Mouse (Mus musculus): Measurements from ENCODE around the gene Rnf157. TPM values are rescaled to one million over a fixed set of nuclear protein-coding genes. Genes with fewer than 3 reads are reported as not detected.

Gene Rnf157
- 3.0 and 3.6 TPM in 2 replicates for polyA plus RNA-seq (2012; rRNA removed)

GRCm38 (mm10) chr11:116412904-116413630 lies at the start of gene Rnf157:
Rnf157 (minus strand) TSS chr11:116413032.
- peak; percentile 79 for DNase-seq
- TF ChIP-seq CTCF (IDR thresholded peaks at IDR 0.05; ENCODE audit: insufficient read depth, low read length) (no peak), POLR2A (IDR thresholded peaks at IDR 0.05; ENCODE audit: borderline replicate concordance, extremely low read depth, low read depth, low read length) (no peak)

GRCm38 (mm10) chr11:116459786-116460185 lies 47.0 kb upstream of the Rnf157 start:
- DNase-seq: no peak
- H3K4me1 ChIP-seq (ENCODE audit: control insufficient read depth, insufficient read depth, low read length): no peaks in the 10 kb centered on the region
- WGBS: 62% methylated on average over 4 of the region's 4 CpGs
- H3K4me3 ChIP-seq (replicated peaks; ENCODE audit: extremely low read depth, low read depth, low read length): no peak overlapping the region
- no peak for TF ChIP-seq POLR2A (IDR thresholded peaks at IDR 0.05; ENCODE audit: borderline replicate concordance, extremely low read depth, low read depth, low read length)
- TF ChIP-seq CTCF (IDR thresholded peaks at IDR 0.05; ENCODE audit: insufficient read depth, low read length): no peak

More at GRCm38 (mm10) chr11:116412904-116413630, at the start of gene Rnf157:
- 2% methylated on average over 81 of the region's 82 CpGs for WGBS
- Histone ChIP-seq H3K4me1 (ENCODE audit: control insufficient read depth, insufficient read depth, low read length) (0 out of 2 replicates have a peak, but pooled peaks cover 3% of the 10 kb centered on the region), H3K4me3 (replicated peaks; ENCODE audit: extremely low read depth, low read depth, low read length) (peak within 1 kb of the TSS; percentile 74)

DNA sequence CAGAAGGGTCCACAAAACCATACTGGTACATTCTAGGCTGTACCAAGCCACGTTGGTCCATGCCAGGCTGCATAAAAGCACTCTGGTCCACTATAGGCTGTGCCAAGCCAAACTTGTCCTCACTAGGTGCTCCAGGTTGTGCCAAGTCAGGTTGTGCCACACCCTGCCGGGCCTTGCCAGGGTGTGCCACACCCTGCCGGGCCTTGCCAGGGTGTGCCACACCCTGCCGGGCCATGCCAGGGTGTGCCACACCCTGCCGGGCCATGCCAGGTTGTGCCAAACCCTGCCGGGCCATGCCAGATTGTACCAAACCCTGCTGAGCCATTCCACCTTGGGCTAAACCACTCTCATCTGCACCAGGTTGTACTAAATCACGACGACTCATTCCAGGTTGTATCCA lies 43.4 kb upstream of the Rnf157 start:
- no peak for TF ChIP-seq CTCF (IDR thresholded peaks at IDR 0.05; ENCODE audit: insufficient read depth, low read length)
- TF ChIP-seq POLR2A (IDR thresholded peaks at IDR 0.05; ENCODE audit: borderline replicate concordance, extremely low read depth, low read depth, low read length): no peak
- WGBS: 65% methylated on average over 8 of the region's 8 CpGs
- no peak for DNase-seq
- H3K4me3 ChIP-seq (replicated peaks; ENCODE audit: extremely low read depth, low read depth, low read length): no peak overlapping the region
- no peaks in the 10 kb centered on the region for H3K4me1 ChIP-seq (ENCODE audit: control insufficient read depth, insufficient read depth, low read length)

DNA sequence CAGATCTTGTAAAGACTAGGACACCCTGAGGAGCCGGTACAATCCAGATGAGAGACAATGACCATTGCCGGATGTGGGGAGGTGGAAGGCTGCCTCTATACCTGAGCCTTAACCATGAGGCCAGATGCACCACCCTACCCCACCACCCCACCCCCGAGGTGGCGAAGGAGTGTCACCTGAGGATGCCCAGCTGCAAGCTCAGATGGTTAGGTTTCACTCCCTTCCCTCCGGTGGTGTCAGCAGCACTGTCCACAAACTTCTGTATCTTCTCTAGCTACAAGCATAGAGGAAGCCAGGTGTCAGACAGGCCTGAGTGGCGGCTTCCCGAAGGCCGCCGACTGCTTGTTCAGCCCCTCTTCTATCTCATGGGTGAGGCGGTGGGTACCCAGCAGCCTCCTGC lies 41.1 kb upstream of the Rnf157 start:
- no peak for TF ChIP-seq POLR2A (IDR thresholded peaks at IDR 0.05; ENCODE audit: borderline replicate concordance, extremely low read depth, low read depth, low read length)
- TF ChIP-seq CTCF (IDR thresholded peaks at IDR 0.05; ENCODE audit: insufficient read depth, low read length): no peak
- WGBS: 86% methylated on average over 10 of the region's 10 CpGs
- Histone ChIP-seq H3K4me1 (ENCODE audit: control insufficient read depth, insufficient read depth, low read length) (no peaks in the 10 kb centered on the region), H3K4me3 (replicated peaks; ENCODE audit: extremely low read depth, low read depth, low read length) (no peak overlapping the region)
- DNase-seq: no peak

- WGBS: 93% methylated on average over 3 of the region's 3 CpGs
- no peak for TF ChIP-seq POLR2A (IDR thresholded peaks at IDR 0.05; ENCODE audit: borderline replicate concordance, extremely low read depth, low read depth, low read length)
- no peak for TF ChIP-seq CTCF (IDR thresholded peaks at IDR 0.05; ENCODE audit: insufficient read depth, low read length)
- Histone ChIP-seq H3K4me3 (replicated peaks; ENCODE audit: extremely low read depth, low read depth, low read length) (no peak overlapping the region), H3K4me1 (ENCODE audit: control insufficient read depth, insufficient read depth, low read length) (peaks cover 3% of the 10 kb centered on the region)
- no peak for DNase-seq
Observed at GRCm38 (mm10) chr11:116449341-116449740, 36.5 kb upstream of the Rnf157 start.

- WGBS: 65% methylated on average over 5 of the region's 5 CpGs
- Histone ChIP-seq H3K4me3 (replicated peaks; ENCODE audit: extremely low read depth, low read depth, low read length) (no peak overlapping the region), H3K4me1 (ENCODE audit: control insufficient read depth, insufficient read depth, low read length) (peaks cover 3% of the 10 kb centered on the region)
- no peak for TF ChIP-seq CTCF (IDR thresholded peaks at IDR 0.05; ENCODE audit: insufficient read depth, low read length)
- TF ChIP-seq POLR2A (IDR thresholded peaks at IDR 0.05; ENCODE audit: borderline replicate concordance, extremely low read depth, low read depth, low read length): no peak
- DNase-seq: no peak
Observed at GRCm38 (mm10) chr11:116447822-116448221, 35.0 kb upstream of the Rnf157 start.

DNA sequence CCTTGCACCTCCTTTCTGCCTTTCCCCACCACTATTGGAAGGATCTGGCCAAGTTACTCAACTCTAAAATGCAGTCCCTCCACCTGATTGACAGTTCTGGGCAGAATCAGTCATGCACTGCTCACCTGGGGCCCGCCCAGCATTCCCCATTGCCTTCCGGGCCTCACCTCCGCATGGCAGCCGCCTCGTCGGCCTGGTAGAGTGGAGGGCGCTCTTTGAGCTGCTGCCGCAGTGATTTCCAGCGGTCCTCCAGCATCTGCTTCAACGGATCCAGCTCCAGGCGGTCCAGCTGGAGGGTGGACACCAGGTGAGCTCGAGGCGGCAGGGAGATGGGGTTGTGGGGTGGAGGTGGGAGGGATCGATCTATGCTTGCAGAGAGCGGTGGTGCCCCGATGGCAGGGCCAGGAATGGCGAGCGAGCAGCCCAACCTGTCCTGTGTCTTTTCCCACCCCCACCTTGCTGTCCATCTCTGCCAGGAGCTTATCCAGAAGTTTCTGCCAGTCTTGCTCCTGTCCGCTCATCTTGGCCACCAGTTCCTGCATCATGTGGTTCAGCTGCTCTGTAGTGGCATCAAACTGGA lies 33.6 kb upstream of the Rnf157 start:
- WGBS: 20% methylated on average over 19 of the region's 19 CpGs
- no peak for DNase-seq
- TF ChIP-seq CTCF (IDR thresholded peaks at IDR 0.05; ENCODE audit: insufficient read depth, low read length): no peak
- TF ChIP-seq POLR2A (IDR thresholded peaks at IDR 0.05; ENCODE audit: borderline replicate concordance, extremely low read depth, low read depth, low read length): no peak
- Histone ChIP-seq H3K4me1 (ENCODE audit: control insufficient read depth, insufficient read depth, low read length) (peaks cover 3% of the 10 kb centered on the region), H3K4me3 (replicated peaks; ENCODE audit: extremely low read depth, low read depth, low read length) (no peak overlapping the region)

DNA sequence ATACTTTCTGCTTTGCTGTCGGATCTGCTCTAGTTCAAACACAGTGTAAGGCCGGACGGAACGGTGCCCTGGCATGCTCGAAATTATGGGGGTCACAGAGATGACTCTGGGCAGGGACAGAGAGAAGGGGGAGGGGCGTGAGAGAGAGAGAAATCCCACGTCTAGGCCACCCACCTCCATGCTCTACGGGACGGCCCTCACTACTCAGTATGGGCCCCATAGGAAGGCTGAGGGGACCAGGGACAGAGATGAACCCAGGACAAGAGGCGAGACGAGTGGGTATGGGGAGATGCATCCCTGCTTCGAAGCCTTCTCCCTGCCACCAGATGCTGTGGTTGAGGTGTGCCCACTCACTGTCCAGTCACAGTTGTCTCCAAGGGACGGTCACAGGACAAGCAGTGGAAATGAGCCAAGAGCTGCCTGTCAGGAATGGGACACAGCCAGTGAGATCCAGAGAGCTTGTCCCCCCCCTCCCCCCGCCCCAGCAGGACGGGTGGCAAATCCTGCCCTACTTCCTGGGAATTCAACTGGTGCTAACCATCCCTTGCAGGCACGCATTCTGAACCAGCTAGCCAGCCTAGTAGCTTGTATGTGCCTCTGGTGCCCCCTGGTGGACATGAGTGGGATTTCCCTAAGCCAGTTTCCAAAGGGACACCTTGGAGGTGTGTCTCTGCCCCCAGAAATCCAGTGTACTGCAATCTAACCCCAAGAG lies 32.9 kb upstream of the Rnf157 start:
- peak; percentile 94 for DNase-seq
- 34% methylated on average over 16 of the region's 16 CpGs for WGBS
- no peak overlapping the region for H3K4me3 ChIP-seq (replicated peaks; ENCODE audit: extremely low read depth, low read depth, low read length)
- peak; percentile 99 for TF ChIP-seq CTCF (IDR thresholded peaks at IDR 0.05; ENCODE audit: insufficient read depth, low read length)
- TF ChIP-seq POLR2A (IDR thresholded peaks at IDR 0.05; ENCODE audit: borderline replicate concordance, extremely low read depth, low read depth, low read length): no peak
- peaks cover 3% of the 10 kb centered on the region for H3K4me1 ChIP-seq (ENCODE audit: control insufficient read depth, insufficient read depth, low read length)

- WGBS: 82% methylated on average over 6 of the region's 6 CpGs
- DNase-seq: no peak
- no peak overlapping the region for H3K4me3 ChIP-seq (replicated peaks; ENCODE audit: extremely low read depth, low read depth, low read length)
- H3K4me1 ChIP-seq (ENCODE audit: control insufficient read depth, insufficient read depth, low read length): peaks cover 3% of the 10 kb centered on the region
- TF ChIP-seq CTCF (IDR thresholded peaks at IDR 0.05; ENCODE audit: insufficient read depth, low read length) (no peak), POLR2A (IDR thresholded peaks at IDR 0.05; ENCODE audit: borderline replicate concordance, extremely low read depth, low read depth, low read length) (no peak)
Observed at GRCm38 (mm10) chr11:116443935-116444334, 31.1 kb upstream of the Rnf157 start.

Measured in lung, adult 2 months (tissue).